Mouse (Mus musculus): ENCODE results near the gene a.
"Not testable (repeated sequence)": the region's sequence is repeated elsewhere in the genome, so short reads cannot be mapped to it uniquely, and the experiment has no call there.

Gene a

DNA sequence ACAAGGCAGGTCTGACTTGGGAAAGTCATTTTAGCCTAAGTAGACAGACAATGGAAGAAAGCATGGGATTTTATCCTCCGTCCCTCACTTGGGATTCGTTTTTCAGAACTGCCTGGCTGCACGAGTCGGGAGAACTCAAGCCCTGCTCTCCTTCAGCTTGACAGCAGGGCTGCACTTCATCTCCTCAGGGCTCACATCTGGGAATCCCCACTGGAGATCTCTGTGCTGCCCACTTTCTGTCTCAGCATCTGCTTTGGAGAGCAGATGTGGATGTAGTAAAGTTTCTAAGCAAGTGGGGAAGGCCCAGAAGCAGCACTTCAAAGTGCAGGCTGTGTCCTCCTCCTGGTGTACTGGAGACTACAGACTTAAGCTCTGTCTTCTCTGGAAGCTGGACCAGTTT lies 130.9 kb downstream of the a start:
- DNase-seq (ENCODE audit: low read depth): not testable (repeated sequence)

DNA sequence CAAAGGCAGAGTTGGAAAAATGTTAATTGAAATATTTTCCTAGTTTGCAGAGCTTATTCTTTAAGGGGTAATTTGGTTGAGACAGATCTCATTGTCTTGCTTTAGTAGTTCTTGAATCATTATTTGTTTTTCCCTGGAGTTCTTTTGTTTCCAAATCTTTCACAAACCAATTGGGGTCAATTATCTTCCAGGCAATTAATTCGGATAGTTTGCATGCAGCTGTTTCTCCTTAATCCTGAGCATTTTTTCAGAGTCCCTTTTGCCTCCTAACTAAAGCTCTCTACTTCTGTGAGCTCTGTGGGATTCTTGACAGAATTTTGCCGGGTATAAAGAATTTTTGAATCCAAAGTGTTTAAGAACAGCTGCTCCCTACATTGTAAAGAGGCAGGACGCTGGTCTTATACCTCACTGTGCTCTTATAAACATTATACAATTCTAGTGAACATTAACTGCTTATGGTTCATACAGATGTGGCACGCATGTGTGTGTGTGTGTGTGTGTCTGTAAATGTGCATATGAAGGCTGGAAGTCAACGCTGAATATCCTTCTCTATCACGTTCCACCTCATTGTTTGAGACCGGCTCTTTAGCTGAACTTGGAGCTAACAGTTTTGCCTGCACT lies 134.3 kb downstream of the a start:
- DNase-seq (ENCODE audit: low read depth): no peak

DNA sequence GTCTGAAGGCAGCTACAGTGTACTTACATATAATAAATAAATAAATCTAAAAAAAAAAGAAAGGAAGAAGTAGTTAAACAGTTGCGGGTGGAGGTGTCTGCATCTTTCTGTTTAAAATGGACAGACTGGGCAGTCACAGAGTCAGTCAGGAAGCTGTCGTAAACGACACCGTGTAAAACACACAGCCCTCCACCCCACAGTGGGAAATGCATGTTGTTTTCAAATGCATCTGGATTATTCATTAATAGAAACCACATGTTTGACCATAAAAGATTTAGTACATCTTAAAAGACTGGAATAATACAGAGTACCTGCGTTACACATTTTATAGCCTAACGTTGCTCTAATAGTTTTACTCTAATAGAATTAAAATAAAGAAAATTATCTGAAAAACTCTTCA lies 135.6 kb downstream of the a start:
- no peak for DNase-seq (ENCODE audit: low read depth)

DNA sequence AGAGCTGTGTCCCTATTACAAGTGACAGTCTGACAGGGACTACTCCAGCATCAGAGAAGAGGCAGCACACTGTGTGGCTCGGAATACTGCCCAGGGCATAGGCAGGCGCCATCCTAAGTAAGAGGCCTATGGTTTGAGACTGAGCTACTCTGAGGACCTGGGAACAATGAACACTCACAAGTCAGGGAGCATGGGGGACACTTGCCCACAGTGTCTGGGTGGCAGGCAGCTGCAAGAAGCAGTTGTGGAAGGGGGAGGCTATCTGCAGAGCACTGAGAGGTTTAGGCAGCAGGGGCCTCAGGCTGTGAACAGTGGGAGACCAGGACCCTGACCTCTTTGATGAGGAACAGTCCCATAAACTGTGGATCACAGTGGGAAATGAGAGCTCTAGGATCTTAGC lies 137.1 kb downstream of the a start:
- no peak for DNase-seq (ENCODE audit: low read depth)

DNA sequence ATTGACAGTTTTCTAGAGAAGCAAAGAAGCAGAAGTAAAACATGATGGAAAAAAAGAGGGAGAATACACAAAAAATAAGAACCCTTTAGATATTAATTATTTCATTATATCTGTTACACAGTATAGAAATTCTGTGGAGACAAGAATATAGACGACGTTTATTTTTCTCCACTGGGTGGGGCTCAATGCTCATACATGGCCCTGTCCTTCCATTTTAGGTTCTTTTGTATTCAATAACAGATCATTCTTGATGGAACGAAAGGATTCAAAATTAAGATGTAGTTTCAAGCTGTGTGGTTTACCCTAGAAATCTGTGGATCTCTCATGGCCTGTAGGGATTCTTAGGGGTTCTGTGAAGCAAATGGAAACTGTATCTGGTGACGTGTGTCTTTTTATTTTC lies 142.7 kb downstream of the a start:
- no peak for DNase-seq (ENCODE audit: low read depth)

DNA sequence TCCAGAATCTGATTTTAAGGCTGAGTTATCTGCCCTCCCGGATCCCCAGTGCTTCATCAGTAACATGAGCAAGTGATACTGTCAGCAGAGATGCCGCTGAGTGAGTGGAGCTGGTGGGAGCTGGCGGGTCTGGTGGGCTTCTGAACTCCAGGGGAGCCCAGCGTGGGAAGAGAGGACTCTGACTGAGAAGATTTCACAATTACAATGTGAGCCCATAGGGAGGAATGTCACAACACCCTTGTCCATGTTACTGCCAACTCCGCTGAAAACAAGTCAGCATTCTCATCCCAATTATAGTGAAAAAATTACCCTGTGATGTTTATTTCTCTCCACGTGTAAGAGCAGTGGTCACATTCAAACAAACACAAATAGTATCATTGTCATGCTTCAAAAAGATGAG lies 144.9 kb downstream of the a start:
- DNase-seq (ENCODE audit: low read depth): no peak

DNA sequence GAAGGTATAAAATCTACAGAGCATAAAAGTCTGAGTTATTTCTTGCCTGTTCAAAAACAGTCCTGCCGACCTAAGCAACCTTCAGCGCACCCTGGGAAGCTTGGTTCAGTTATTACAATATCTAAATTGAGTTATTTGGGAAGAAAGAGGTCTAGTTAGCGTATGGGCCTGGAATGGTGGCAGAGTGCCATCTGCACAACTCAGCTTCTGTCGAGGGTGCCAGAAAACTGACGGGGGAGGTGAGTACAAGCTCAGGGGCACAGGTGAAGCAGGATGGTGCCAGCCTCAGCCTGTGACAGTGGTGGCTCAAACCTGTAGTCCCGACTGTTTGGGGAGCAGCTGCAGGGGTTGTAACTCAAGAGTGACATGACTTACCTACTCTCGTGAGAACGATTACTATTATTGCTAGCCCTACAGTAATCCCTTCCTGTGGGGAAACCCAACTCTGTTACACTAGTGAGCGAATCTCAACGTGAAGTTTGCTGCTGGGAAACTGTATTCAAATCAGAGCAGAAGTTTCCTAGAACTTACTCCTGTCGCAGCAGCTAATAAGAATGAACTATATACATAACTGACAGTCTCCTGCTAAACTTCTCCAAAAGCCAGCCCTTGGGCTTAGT lies 145.4 kb downstream of the a start:
- no peak for DNase-seq (ENCODE audit: low read depth)

DNA sequence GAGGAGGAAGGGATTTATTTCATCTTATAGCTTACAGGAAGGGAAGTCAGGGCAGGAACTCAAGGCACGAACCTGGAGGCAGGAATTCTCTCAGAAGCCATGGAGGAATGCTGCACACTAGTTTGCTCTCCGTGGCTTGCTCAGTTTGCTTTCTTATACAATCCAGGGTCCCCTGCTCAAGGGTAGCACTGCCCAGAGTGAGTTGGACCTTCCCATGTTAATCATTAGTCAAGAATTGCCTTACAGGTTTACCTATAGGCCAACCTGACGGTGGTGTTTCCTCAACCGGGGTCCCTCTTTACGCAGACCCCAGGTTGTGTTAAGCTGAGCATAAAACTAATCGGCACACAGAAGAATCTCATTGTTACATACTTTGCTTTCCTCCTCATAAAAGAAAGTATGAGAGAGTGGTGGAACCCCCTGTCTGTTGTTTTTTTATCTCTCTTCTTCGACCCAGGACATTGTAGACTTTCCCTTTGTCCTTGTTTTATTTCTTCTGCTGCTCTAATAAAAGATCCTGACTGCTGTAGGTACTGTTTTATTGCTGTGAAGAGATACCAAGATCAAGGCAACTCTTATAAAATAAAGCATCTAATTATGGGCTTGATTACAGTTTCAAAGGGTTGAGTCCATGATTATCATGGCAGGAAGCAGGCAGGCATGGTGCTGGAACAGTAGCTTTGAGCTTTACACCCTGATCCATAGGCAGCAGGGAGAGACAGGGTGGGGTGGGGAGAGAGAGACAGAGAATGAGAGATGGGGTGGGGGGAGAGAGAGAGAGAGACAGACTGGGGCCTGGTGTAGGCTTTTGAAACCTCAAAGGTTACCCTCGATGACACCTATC lies 146.6 kb downstream of the a start:
- DNase-seq (ENCODE audit: low read depth): no peak

DNA sequence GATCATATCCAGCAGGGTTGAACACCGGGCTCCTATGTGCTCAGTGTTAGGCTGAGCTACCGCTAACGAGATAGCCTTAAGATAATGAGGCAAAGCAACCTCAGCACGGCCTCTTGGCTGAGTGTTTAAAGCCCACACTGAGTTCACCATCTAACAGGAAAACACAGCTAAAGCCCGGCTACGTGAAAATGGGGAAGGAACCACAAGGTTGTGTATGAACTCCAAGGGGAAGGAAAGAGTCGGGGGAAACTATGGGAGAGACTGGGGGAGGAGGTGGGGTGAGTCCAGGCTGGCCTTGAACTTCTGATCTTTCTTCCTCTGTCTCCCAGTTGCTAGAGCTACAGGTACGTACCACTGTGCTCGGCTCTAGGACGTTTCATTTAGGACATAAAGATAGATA lies 150.8 kb downstream of the a start:
- DNase-seq (ENCODE audit: low read depth): no peak

DNA sequence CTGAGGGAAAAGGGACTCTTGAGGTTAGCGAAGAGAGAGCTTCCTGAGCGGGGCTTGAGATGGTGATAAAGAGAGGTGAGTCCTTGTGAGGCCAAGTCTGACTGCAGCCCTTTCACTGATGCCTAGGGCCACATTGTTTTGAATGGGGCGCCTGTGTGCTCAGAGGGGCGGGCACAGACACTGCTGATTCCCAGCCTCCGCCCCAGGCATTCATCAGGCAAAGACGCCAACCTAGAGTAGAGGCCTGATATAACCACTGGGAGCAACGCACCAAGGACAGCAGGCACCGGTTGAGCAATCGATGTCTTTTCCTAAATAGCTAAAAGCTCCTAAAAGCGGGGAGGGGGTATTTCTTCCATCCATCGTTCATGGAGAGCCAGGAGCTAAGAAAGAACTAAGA lies 151.3 kb downstream of the a start:
- no peak for DNase-seq (ENCODE audit: low read depth)

DNA sequence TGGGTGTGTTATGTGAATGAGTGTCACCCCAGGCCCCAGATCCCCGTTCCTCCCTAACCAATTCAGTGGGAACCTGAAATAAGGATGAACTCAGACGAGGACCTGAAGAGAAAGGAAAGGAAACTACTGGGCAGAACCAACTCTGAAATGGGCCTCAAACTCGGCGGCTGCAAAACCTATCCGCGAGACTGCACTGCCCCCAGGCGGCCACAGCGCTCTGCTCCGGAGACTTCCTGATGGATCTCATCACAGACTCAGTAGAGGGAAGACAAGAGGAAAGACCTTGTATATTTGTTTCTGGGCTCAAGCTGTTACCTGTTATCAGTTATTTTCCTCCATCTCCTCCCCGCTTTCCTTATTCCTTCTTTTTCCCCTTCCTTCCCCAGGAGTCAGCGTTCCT lies 151.9 kb downstream of the a start:
- peak; percentile 43 for DNase-seq (ENCODE audit: low read depth)

DNA sequence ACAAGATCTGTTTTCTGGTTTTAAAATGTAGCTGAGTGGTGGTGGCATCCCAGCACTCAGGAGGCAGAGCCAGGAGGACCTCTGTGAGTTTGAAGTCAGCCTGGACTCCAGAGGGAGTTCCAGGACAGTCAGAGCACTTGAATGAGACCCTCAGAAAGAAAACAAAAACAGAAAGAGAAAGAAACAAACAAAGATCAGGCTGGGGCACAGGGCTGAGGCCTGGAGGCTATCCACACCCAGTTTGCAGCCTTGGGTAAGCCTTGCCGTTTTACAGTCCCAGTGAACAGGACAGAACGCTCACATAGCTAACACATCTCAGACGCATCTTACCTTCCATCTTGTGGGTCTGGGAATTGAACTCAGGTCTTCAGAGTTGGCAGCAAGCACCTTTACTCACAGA lies 155.7 kb downstream of the a start:
- no peak for DNase-seq (ENCODE audit: low read depth)

DNA sequence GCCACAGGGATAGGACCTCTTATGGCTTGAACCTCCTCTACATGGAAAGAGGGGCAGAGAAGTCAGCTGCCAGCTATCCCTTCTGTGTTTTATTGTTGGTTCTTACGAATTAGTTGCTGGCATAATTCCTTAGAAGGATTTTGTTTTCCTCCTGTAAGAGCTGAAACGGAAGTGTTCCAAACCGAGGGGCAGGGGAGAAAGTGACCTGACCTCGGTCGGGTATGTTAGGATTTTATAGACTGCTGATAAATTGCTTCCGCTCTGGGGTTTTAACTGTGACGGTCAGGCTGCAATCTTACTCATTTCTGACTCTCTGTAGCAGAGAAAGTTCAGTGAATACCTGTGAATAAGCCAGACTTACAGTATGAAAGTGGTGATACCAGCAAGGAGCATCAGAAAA lies 158.2 kb downstream of the a start:
- DNase-seq (ENCODE audit: low read depth): no peak

DNA sequence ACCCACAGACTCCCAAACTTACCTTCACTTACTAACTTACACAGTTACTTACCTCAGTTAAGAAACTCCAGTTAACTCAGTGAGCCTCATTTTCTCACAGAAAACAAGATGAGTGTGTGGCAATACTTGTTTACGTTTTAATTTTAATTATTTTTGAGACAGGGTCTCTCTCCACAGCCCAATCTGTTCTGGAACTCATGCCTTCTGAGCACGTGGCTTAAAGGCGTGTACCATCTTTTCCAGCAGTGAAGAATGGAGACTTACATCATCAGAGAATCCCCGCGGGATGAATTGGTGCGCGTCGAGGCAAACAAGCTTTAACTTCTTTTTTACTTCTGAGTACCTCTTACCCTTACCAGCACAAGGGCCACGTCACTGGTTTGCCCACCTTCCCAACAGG lies 158.7 kb downstream of the a start:
- no peak for DNase-seq (ENCODE audit: low read depth)

DNA sequence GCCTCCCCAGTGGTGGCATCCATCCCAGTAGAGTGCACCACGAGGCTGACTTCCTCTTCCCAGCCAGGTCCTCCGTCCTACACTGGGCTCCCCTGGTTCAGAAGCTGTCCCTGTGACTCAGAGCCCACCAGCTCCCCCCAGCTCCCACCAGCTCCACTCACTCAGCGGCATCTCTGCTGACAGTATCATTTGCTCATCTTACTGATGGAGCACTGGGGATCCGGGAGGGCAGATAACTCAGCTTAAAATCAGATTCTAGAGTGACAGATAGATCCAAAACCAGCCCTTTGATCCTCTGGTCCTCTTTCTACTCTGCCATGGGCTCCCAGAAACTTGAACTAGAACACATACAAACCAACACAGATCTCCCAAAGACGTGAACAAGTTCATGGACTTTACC lies 159.4 kb downstream of the a start:
- DNase-seq (ENCODE audit: low read depth): no peak

DNA sequence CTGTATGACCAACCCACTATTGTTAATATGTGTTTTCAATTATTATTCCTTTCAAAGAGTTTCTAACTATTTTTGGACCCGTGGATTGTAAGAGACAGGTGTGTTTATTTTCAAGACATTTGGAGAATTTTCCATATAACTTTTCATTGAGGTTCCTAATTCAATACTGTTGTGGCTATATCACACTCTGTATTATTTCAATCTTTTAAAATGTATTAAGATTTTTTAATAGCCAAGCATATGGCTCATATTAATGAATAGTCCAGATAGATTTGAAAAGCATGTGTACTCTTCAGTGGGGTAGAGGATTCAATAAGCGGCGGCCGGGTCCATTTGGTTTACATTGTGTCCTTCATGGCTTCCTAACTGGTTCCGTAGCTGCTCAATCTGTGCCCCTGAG lies 168.3 kb downstream of the a start:
- DNase-seq (ENCODE audit: low read depth): no peak

DNA sequence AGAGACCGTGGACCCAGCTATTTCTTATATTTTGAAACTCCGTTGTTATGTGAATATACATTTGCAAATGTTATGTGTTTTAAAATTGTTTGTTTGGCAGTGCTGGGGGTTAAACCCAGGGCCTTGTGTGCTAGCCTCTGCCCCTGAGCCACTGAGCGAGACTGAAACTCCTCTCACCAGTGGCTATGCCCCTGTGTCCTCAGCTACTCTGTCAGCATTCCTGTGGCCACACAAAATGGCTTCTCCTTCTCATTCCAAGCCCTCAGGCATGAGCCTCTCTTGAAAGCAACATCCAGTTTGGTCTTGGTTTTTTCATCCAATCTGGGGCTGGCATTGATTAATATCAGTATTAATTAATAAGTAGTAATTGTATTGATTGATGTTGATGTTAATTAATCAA lies 168.7 kb downstream of the a start:
- no peak for DNase-seq (ENCODE audit: low read depth)

DNA sequence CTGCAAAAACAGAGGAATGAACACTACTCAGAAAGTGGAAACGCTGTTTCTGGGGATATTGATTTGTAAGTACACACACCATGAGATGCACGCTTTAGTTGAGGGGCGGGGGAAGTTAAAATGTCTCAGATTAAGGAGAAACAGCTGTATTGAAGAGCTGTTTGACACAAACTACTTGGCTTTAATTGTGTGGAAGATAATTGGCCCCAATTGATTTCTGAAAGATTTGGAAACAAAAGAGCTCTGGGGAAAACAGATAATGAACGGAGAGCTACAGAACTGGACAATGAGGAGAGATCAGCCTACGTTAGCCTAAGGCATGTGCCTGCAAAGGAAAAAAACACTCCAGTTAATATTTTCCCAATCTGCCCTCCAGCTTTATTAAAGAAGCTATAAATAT lies 172.0 kb downstream of the a start:
- DNase-seq (ENCODE audit: low read depth): no peak

DNA sequence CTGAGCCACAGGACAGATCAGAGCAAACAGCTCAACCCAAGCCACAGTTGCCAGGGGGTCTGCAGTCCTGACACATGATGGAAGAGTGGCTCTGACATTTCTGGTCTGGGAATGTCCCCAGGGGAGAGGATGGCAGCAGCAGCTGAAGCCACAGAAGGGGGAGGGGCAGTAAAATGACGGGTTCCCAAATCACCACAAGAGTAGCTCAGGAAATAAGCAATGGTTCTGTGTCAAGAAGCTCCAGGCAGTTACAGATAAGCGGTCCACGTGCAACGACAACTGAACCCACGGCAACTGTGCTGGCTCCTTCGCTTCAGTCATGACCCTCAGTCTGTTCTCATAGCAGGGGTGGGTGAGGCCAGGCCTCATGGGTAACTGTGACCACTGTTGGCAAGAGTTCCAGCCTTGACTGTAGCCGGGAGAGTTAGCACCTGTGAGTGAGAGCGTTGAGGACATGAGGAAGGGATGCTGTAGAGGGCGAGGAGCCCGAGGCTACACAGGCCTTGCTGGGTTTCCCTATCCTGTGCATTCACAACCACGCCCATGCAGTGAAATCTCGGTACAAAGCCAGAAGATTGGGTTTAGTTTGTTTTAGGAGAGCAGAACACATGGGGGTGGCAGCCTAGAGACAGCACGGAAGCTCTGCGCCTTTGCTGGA lies 178.7 kb downstream of the a start:
- peak; percentile 8 for DNase-seq (ENCODE audit: low read depth)

DNA sequence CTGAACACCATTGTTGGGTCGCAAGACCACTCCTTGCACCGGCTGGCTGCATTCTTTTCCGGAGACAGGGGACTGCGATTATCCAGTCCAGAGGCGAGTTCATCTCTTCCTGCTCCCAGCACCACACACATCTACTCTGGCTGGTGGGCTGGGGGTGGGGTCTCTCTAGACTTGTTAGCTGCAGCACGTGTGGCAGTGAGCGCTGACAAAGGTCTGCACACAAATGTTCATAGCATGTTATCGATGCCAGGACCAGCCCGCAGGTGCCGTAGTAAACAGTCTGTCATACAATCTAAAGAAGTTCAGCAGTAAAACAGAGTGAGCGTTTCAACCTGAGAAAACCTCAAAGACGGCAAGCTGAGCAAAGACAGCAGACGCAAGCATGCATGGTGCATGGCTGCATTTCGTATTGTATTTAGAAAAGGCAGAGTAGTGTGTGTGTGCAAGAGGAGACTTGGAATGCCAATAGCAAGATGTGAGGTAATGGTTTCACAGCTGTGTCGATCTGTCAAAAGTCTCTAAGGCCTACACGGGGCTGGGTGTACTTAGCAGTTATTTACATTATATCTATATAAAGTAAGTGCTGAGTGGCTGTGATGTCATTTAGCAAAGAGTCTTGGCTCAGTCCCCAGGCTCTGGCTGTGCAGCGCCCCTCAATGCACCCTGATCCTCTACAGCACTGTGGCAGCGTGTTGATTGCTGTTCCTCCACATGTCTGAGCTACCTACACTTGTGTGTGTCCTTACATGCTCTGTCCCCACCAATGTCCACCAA lies 180.9 kb downstream of the a start:
- no peak for DNase-seq (ENCODE audit: low read depth)

DNA sequence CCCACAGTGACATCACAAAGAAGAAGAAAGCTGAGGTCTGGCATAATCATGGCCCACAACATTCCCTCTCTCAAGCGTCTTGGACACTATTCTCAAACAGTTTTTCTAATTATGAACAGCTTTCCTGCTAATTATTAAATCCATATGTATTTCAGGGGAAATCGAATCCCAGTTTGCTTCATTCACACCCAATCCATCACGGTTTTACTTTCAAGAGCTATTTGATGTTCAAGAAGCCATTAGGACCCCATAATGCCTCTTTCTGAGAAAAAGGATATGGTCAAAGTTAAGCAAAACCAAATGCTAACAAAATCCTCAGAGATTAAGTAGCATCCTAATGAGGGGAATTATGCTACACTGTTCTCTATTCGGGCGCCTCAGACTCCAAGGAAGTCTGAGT lies 181.8 kb downstream of the a start:
- DNase-seq (ENCODE audit: low read depth): no peak

DNA sequence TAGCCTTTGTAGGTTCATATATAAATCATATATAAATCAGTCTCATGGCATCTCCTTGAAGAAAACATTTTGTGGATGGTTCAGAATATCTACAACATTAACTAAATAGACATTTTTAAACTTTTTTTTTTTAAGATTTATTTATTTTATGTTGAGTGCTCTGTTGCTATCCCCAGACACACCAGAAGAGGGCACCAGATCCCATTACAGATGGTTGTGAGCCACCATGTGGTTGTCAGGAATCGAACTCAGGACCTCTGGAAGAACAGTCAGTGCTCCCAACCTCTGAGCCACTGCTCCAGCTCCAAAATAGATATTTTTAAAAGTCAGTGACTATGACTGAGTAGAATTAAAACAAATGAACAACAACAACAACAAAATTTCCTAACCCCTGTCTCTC lies 195.4 kb downstream of the a start:
- DNase-seq (ENCODE audit: low read depth): no peak
